Mouse (Mus musculus) gastrocnemius, adult 8-10 months (tissue): ENCODE measurements around the gene Schip1. TPM values are rescaled to one million over a fixed set of nuclear protein-coding genes. Genes with fewer than 3 reads are reported as not detected.

ENCODE experiments used
- DNase-seq, 2 experiments: peaks; one replicate each; pipeline ENCODE4 v3.0.0; 2022; ENCODE audit warnings: low spot score in 2 of 2
- total RNA-seq, 4 experiments: library from RNA; stranded (reverse); gene quantifications; 2 replicates each; pipeline ENCODE4 v1.2.4; 2022

Gene Schip1
- total RNA-seq, 4 experiments from 2014 or later, result 90.4 to 99.0 (median 92.9) TPM

DNA sequence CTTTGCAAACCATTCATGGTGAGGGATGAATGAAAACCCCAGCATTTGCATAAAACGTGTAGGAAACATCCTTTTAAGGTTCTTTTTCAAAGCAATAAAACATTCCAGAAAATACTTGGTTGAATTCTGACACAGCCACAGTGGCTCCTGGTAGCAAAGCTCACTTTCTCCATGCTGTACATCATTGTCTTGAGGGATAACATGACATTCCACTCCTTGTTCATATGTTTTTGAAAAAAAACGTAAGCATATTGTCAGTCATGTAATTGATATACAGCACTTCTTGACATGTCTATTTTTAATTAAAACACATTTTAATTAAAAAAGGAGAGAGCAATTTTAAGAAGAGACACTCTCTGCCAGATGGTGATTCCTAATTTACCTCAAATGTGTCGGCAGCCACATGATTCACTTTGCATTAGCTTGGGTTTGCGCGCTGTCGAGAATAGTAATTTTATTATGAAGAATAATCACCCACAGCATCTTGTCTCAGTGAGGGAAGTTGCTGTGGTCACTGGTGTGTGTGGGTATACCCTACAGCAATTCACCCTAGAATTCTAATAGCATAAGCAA is 61.8 kb downstream of the Schip1 start:
- no peak for DNase-seq

DNA sequence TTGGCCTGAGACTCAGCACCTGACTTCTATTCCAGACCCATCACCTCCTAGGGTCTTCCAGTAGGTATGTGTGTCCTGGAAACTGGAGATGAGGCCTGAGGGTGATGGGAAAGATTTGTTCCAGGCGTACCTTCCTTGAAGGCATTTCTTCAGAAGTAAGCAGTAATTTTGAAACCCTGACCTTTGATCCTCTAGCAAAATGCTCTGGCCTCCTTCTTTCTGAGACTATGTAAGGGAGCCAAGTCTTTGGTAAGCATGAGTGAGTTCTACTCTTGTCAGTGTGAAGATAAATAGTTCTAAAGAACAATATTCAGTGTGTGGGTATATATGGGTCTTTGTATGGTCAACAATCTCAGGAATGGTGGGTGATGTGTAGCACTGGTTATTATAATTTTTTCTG is 65.8 kb downstream of the Schip1 start:
- no peak for DNase-seq

DNA sequence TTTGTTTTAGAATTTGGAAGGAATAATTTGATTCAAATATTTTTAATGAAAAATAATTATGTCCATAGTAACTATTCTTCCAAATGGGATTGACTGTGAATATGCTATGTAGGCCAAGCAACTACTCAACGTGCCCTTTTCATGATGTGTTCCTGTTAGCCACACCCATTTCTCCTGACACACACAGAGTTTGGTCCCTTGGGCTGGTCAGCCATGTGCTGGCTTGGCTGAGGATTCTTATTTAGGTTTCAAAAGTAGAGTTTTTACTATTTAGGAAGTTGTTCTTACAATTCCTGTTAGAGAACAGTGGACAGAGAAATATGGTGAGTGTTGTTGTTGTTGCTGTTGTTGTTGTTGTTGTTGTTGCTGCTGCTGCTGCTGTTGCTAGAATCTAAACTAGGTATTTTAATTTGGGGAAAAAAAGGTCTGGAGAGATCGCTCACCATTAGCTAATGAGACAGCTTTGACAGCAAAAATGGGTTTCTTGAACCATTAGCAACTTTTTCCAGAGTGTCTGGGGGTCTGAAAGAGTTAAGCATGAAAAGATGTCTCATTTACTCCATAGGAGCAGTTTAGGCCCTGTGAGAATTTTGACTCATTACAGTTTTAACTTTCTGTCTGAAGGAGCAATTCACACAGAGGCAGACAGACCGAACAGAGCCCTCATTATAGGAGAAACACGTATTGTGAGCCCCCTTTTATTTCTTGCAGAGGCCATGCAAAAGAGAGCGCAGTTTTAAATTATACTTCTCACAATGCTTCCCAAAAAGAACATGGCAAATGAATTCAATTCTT is 74.4 kb downstream of the Schip1 start:
- no peak for DNase-seq

DNA sequence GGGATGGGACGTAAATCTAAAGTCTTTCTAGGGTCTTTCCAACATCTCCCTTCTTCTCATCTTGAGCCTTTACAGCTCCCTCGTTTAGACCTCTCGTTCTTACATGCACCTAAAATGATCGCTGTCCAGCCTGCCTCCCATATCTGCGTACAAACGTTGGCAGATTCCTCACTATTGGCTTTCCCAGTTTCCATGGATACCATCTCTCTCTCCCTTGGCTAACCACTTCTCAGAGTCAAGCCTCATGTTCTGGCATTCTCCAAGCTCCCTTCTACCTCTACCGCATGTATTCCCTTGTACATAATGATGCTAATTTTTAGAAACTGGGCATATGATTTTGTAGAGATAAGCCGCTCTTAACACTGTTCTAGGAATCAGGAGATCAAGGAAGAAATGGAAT is 86.1 kb downstream of the Schip1 start:
- no peak for DNase-seq

GRCm38 (mm10) chr3:68160175-68160574 is 95.6 kb downstream of the Schip1 start:
- DNase-seq, result no peak

- no peak for DNase-seq
These were observed 96.2 kb downstream of the Schip1 start for GRCm38 (mm10) chr3:68160760-68161159.

- DNase-seq, result no peak
These were observed 113.6 kb downstream of the Schip1 start for GRCm38 (mm10) chr3:68178248-68178647.

- no peak for DNase-seq
These were observed 122.9 kb downstream of the Schip1 start for GRCm38 (mm10) chr3:68187471-68187870.

DNA sequence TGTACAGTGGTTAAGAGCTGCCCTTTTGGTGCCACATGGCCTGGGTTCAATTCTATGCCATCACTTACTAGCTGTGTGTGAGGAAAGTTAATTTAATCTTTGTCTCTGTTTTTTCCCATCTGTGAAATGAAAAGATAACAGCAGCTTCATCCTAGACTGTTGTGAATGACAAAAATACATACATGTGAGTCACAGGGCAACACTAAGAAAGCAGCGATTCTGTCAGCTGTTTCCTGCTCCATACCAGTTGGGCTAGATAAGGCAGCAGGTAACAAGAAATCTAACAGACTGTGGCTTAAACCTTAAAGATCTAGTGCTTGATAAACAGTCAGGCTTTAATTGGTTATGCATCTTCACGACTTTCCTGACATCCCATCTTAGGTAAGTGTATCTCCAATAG is 124.5 kb downstream of the Schip1 start:
- no peak for DNase-seq

GRCm38 (mm10) chr3:68196933-68197332 is 132.3 kb downstream of the Schip1 start:
- no peak for DNase-seq

- DNase-seq, result no peak
These were observed 136.6 kb downstream of the Schip1 start for GRCm38 (mm10) chr3:68201214-68201613.

DNA sequence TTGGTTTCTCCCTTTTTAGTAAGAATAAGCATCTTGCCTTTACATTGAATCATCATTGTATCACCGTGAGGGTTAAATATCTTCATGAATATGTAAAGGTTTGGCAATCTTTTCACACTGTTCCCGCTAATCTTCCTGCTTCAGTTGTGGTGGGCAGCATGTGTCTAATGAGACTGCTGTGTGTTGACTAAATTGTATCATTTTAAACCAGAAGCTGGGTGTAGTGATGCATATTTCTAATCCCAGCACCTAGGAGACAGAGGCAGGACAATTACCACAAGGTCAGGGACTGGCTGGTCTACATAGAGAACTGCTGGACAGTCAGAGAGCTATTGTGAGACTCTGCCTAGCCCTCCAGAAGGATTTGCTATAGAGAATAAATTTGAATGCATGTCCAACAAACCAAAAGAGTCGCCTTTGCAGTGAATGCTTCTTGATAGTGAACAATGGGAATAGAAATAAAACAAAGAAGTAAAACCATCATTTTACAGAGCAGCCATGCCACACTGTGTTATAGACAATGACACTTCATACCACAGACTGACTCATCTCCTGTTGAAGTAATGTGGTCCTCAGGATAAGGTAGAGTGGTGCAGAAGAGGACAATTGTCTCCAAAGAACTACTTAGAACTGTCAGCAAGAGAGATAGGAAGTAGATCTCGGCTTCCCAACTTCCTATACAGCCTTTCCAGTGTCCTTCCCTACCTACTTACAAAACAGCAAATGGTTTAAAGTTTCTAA is 137.7 kb downstream of the Schip1 start:
- DNase-seq, result no peak

DNA sequence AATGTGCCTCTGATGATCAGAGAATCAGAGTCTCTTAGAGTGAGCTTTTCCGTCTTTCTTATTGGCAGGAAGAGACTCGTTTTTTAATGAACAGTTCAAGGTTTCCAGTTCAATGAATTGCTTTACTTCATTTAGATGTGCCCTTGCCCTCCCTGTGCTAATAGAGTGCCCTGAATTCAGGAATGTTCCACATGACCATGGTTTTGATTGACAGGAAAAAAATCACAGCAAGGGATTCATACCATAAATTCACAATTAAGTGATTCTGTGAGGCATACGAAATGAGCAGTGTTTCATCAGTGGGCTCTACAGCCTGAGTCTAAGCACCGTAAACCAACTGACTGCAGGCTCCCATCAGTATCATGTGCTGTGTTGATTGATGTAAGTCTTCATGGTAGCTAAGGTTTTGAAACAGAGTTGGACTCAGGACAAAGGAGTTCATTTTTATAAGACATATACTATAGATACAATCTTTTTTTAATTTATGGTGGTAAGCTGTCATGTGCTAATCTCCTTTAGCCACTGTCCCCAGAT is 139.4 kb downstream of the Schip1 start:
- no peak for DNase-seq

DNA sequence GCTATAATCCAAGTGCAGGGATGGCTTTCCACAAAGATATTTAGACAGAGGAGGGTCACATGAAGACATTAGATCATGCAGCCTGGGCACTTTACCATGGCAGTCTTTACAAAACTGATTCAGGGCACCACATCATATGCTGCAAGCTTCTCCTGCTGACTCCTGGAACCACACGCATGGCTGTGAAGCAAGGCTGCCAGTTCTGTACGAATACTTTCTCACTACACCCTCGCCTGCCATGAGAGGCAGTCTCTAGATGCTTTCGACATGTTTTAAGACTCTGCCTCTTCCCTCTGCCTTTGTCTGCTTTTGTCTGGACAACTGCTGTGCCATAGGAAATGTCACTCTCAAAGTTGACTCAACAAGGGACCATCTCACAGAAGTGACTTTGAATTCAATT is 145.8 kb downstream of the Schip1 start:
- DNase-seq, result no peak

- no peak for DNase-seq
These were observed 156.8 kb downstream of the Schip1 start for GRCm38 (mm10) chr3:68221452-68221851.

DNA sequence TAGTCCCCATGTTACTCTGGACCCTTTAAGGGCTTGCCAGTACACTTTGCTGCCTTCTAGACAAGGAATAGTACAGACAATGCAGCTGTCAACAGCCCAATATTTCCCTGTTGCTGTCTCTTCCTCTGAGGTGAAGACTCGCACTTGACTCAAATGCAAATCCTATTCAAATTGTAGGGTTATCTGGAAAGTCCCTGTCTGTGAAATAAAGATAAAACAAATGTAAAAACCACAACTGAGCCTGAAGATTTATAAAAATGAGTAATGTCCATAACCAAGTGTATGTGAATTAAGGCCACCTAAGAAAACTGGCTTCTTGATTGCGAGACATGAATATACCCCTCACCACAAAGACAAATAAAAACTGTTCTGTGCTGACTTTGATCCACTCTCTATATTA is 175.3 kb downstream of the Schip1 start:
- no peak for DNase-seq

DNA sequence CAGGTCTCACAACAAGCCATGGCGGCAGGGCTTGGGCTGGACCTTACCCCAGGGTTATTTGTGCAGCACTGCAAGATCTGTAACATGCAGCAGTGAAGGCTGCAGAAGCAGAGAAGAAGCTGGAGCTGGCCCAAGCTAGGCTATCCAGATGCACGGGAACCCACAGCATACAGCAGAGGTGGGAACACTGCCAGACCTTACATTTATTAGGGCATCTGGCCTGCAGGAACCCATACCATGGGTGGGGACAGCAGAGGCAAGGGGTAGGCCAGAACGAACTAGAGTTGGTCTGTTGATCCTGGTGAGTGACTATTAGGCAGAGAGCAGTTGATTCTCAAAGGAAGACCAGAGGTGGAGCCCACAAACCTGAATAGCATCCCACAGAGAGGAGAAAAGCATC is 178.6 kb downstream of the Schip1 start:
- DNase-seq, result no peak

DNA sequence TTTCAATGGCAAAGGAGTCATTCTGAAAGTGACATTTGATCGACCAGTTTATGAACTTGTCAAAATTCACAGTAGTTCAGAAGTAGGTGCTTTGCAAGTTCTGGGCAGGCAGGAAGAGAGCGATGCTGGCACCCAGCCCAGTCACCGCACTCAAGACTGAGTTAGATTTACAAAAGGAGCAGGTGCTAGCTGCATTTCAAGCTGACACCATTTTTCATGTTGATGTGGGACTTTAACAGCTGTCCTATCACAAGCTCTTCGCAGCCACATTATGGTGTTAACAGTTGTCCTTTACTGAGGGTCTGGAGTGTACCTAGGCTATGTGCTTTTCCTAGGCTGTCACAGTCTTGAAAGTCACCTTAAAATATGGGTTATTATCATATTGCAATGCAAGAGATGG is 181.6 kb downstream of the Schip1 start:
- DNase-seq, result no peak

GRCm38 (mm10) chr3:68250589-68250988 is 186.0 kb downstream of the Schip1 start:
- DNase-seq, result no peak

DNA sequence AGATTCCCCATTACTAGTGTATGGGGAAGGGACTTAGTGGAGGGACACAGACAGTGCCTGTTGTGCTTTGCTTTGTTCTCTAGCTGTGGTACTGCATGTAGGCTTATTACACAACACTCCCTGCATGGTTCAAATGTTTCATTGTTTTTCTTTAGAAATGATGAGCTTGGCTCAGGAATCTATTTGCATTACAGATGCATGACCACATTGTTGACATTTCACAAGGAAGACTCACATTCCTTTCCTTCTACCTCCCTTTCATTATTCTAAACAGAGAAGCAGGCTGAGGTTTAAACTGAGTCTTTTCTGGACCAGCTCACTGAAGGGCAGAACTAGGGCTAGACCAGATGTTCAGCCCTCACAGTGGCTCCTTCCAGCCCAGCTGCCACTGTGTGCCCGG is 187.7 kb downstream of the Schip1 start:
- no peak for DNase-seq

GRCm38 (mm10) chr3:68262304-68262703 is 197.7 kb downstream of the Schip1 start:
- no peak for DNase-seq

GRCm38 (mm10) chr3:68267905-68268304 is 203.3 kb downstream of the Schip1 start:
- DNase-seq, result no peak
